Mouse (Mus musculus) retina, postnatal 7 days (tissue): ENCODE measurements around the gene Cul5.

Experiments used
- DNase-seq: peaks from one replicate; pipeline ENCODE4 v3.0.0-alpha.2; 2012; ENCODE audit warnings: low read depth, low spot score

Gene Cul5

GRCm38 (mm10) chr9:53669680-53670219 is at the start of gene Cul5:
Gene Cul5, minus strand, starts transcription at chr9:53670014.
- DNase-seq = no peak

GRCm38 (mm10) chr9:53705992-53706696 is 36.3 kb upstream of the Cul5 start, which contains the start of gene Rab39:
Gene Rab39, minus strand, starts transcription at chr9:53706232.
- DNase-seq = peak; percentile 67

GRCm38 (mm10) chr9:53705491-53705991 is 35.7 kb upstream of the Cul5 start:
- DNase-seq = no peak

GRCm38 (mm10) chr9:53702991-53703390 is 33.2 kb upstream of the Cul5 start:
- DNase-seq = no peak

- no peak for DNase-seq
Observed at GRCm38 (mm10) chr9:53700496-53700895, 30.7 kb upstream of the Cul5 start.

- DNase-seq = no peak
Observed at GRCm38 (mm10) chr9:53695846-53696245, 26.0 kb upstream of the Cul5 start.

- no peak for DNase-seq
Observed at GRCm38 (mm10) chr9:53693718-53694117, 23.9 kb upstream of the Cul5 start.

GRCm38 (mm10) chr9:53691745-53692670 is 22.2 kb upstream of the Cul5 start:
- DNase-seq = no peak

- no peak for DNase-seq
Observed at GRCm38 (mm10) chr9:53680851-53681250, 11.0 kb upstream of the Cul5 start.

- no peak for DNase-seq
Observed at GRCm38 (mm10) chr9:53676921-53677320, 7.1 kb upstream of the Cul5 start.

GRCm38 (mm10) chr9:53673571-53673970 is 3.8 kb upstream of the Cul5 start:
- peak; percentile 70 for DNase-seq

GRCm38 (mm10) chr9:53667020-53667669 is 2.7 kb downstream of the Cul5 start:
- DNase-seq = peak; percentile 90

- no peak for DNase-seq
Observed at GRCm38 (mm10) chr9:53666665-53667019, 3.2 kb downstream of the Cul5 start.

- DNase-seq = no peak
Observed at GRCm38 (mm10) chr9:53665428-53665827, 4.4 kb downstream of the Cul5 start.

- no peak for DNase-seq
Observed at GRCm38 (mm10) chr9:53664819-53665218, 5.0 kb downstream of the Cul5 start.

GRCm38 (mm10) chr9:53634796-53635195 is 35.0 kb downstream of the Cul5 start:
- no peak for DNase-seq

GRCm38 (mm10) chr9:53615246-53615645 is 54.6 kb downstream of the Cul5 start:
- DNase-seq = no peak

GRCm38 (mm10) chr9:53614286-53614685 is 55.5 kb downstream of the Cul5 start:
- DNase-seq = no peak

GRCm38 (mm10) chr9:53609968-53610781 is 59.6 kb downstream of the Cul5 start, which contains the start of gene Acat1:
Gene Acat1, minus strand, starts transcription at chr9:53610382.
- DNase-seq = peak; percentile 73

GRCm38 (mm10) chr9:53609306-53609967 is 60.4 kb downstream of the Cul5 start:
- peak; percentile 13 for DNase-seq
